Mouse (Mus musculus) C2C12 (cell line): ENCODE measurements around the gene Ppp4r2. TPM values are rescaled to one million over a fixed set of nuclear protein-coding genes. Genes with fewer than 3 reads are reported as not detected.
"Not testable (repeated sequence)": the region's sequence is repeated elsewhere in the genome, so short reads cannot be mapped to it uniquely, and the experiment has no call there.

Source experiments
- H3K27me3 ChIP-seq: one replicate; pipeline ENCODE4 v1.6.1; 2011; ENCODE audit not compliant: control insufficient read depth, insufficient read depth, insufficient read length
- H3K36me3 ChIP-seq: one replicate; pipeline ENCODE4 v1.6.1; 2011; ENCODE audit not compliant: control insufficient read depth, insufficient read depth
- H3K4me3 ChIP-seq: one replicate; pipeline ENCODE4 v1.5.1; 2011; ENCODE audit warnings: mild to moderate bottlenecking, control low read depth; ENCODE audit not compliant: poor library complexity, insufficient read depth, severe bottlenecking
- H3K79me2 ChIP-seq: one replicate; pipeline ENCODE4 v1.6.1; 2011; ENCODE audit not compliant: control insufficient read depth, insufficient read depth
- H3K79me3 ChIP-seq: one replicate; pipeline ENCODE4 v1.6.1; 2011; ENCODE audit warnings: low read depth, control low read depth
- H3ac ChIP-seq: one replicate; pipeline ENCODE3; 2011; ENCODE audit warnings: low read depth; ENCODE audit not compliant: control insufficient read depth, insufficient read length
- CEBPB ChIP-seq: IDR thresholded peaks from one replicate; pipeline ENCODE4 v1.6.1; 2011; ENCODE audit warnings: low read depth, mild to moderate bottlenecking, control low read depth, moderate library complexity
- CTCF ChIP-seq: IDR thresholded peaks from one replicate; pipeline ENCODE4 v1.5.1; 2011; ENCODE audit not compliant: control insufficient read depth, insufficient read depth, insufficient read length
- FOSL1 ChIP-seq: IDR thresholded peaks from one replicate; pipeline ENCODE4 v1.8.0; 2011; ENCODE audit warnings: mild to moderate bottlenecking, low read length; ENCODE audit not compliant: poor library complexity, insufficient read depth, severe bottlenecking
- MAX ChIP-seq: IDR thresholded peaks from one replicate; pipeline ENCODE4 v1.6.1; 2011; ENCODE audit warnings: mild to moderate bottlenecking, control low read depth
- MYOD1 ChIP-seq: IDR thresholded peaks from one replicate; pipeline ENCODE4 v1.6.1; 2011; ENCODE audit warnings: low read depth; ENCODE audit not compliant: control insufficient read depth, insufficient read length
- MYOG ChIP-seq: IDR thresholded peaks from one replicate; pipeline ENCODE4 v1.6.1; 2011; ENCODE audit not compliant: control insufficient read depth, insufficient read length; ENCODE audit errors: extremely low read depth
- USF1 ChIP-seq: IDR thresholded peaks from one replicate; pipeline ENCODE4 v1.6.1; 2011; ENCODE audit warnings: low read depth, mild to moderate bottlenecking, control low read depth, moderate library complexity
- polyA plus RNA-seq: library from polyadenylated mRNA; unstranded; fragments of >200 nt; fragmentation: generic; extraction: Trizol; gene quantifications from one replicate; pipeline ENCODE4 v1.2.1, GENCODE M21; 2012; ENCODE audit warnings: missing spikeins

Gene Ppp4r2
- polyA plus RNA-seq, 1 experiment: 20.9 TPM

DNA sequence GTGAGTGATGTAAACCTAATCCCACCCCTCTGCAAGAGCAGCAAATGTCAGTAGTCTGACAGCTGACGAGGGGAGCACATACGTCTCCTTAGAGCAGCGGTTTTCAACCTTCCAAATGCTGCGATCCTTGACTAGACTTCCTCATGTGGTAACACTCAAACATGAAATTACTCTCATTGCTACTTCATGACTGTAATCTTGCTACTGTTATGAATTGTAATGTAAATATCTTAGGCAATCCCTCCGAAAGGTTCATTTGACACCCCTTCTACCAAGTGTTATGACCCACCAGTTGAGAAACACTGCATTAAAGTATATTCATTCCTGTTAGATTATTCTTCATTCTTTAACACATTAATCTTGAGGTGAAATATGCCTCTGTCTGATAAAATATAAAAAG, 13.8 kb downstream of the Ppp4r2 start:
- TF ChIP-seq CTCF: no peak
- no peak for TF ChIP-seq MAX
- TF ChIP-seq USF1: no peak
- no peak for TF ChIP-seq MYOG
- TF ChIP-seq MYOD1: no peak
- TF ChIP-seq FOSL1: no peak
- TF ChIP-seq CEBPB: no peak
- H3K27me3 ChIP-seq: no peaks in the 10 kb centered on the region
- H3K79me3 ChIP-seq: peaks cover 96% of the 10 kb centered on the region
- H3ac ChIP-seq: no peak overlapping the region
- peaks cover 78% of the 10 kb centered on the region for H3K36me3 ChIP-seq
- no peak overlapping the region for H3K4me3 ChIP-seq
- peaks cover 100% of the 10 kb centered on the region for H3K79me2 ChIP-seq

DNA sequence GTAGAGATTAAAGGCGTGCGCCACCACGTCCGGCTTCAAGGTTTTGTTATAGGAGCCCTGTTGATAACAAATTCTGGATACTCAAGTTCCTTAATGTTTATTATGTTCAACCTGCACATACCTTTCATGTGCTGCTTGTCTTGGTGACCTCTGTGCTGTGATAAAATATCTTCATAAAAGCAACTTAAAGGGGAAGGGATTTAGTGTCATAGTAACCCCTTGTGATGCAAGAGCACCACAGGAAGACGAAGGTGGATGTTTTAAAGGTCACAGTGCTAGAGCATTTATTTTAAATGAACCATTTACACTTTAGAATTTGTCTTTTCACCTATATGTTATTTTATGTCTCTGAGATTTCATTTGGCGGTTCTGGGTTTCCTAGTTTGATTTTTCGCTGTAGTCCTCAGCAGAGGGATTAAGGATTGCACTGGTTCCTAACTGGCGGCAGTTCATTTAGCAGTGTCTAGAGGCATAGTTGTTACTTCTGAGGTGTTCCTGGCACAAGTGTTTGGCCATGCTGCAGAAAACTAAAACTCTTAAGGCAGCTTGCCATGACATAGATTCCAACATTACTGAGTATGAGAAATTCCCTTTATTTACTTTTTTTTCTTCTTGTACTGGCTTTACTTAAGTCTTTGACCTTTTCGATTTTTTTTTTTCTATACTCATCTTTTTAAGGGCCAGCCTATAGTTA, 15.4 kb downstream of the Ppp4r2 start:
- Histone ChIP-seq H3ac (no peak overlapping the region), H3K36me3 (peaks cover 76% of the 10 kb centered on the region), H3K79me2 (peaks cover 100% of the 10 kb centered on the region), H3K4me3 (no peak overlapping the region), H3K27me3 (no peaks in the 10 kb centered on the region), H3K79me3 (peaks cover 94% of the 10 kb centered on the region)
- no peak for TF ChIP-seq USF1
- TF ChIP-seq MYOD1: no peak
- no peak for TF ChIP-seq MYOG
- no peak for TF ChIP-seq CEBPB
- TF ChIP-seq MAX: no peak
- no peak for TF ChIP-seq FOSL1
- no peak for TF ChIP-seq CTCF

DNA sequence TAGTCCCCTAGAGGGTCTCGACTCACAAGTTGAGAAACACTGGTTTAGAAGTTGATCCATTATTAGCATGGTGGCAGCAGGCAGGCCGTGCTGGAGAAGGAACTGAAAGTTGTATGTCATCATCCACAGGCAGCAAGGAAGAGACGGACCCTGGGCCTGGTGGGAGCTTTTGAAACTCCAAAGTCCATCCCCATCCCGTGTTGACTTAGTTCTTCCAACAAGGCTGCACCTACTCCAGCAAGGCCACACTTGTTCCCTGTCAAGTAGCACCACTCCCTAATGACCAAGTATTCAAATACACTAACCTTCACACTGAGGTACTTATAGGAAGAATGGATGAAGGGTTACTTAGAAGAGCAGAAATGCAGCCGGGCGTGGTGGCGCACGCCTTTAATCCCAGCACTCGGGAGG, 17.3 kb downstream of the Ppp4r2 start:
- H3K79me3 ChIP-seq: peaks cover 92% of the 10 kb centered on the region
- H3K79me2 ChIP-seq: peaks cover 100% of the 10 kb centered on the region
- H3K27me3 ChIP-seq: no peaks in the 10 kb centered on the region
- peaks cover 76% of the 10 kb centered on the region for H3K36me3 ChIP-seq
- H3K4me3 ChIP-seq: no peak overlapping the region
- TF ChIP-seq MYOG (no peak), MYOD1 (no peak), USF1 (no peak), CEBPB (no peak), CTCF (no peak)
- H3ac ChIP-seq: no peak overlapping the region

DNA sequence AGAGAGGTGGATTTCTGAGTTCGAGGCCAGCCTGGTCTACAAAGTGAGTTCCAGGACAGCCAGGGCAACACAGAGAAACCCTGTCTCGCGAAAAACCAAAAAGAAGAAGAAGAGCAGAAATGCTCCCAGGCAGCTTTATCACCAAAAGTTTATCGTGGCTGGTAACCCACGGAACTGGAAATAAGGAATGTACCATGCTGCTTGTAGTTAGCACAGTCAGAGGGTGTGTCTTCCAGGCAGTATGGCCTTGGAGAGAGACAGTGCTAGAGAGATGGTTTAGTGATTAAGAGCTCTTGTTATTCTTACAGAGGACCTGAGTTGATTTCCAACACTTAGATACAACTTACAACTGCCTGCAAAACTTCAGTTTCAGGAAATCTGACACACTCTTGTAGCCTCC, 17.7 kb downstream of the Ppp4r2 start:
- Histone ChIP-seq H3K4me3 (no peak overlapping the region), H3ac (no peak overlapping the region), H3K79me3 (peaks cover 92% of the 10 kb centered on the region), H3K27me3 (no peaks in the 10 kb centered on the region), H3K79me2 (peaks cover 100% of the 10 kb centered on the region), H3K36me3 (peaks cover 79% of the 10 kb centered on the region)
- TF ChIP-seq CTCF (no peak), USF1 (no peak), CEBPB (no peak), MAX (no peak), MYOD1 (no peak), MYOG (no peak), FOSL1 (no peak)

DNA sequence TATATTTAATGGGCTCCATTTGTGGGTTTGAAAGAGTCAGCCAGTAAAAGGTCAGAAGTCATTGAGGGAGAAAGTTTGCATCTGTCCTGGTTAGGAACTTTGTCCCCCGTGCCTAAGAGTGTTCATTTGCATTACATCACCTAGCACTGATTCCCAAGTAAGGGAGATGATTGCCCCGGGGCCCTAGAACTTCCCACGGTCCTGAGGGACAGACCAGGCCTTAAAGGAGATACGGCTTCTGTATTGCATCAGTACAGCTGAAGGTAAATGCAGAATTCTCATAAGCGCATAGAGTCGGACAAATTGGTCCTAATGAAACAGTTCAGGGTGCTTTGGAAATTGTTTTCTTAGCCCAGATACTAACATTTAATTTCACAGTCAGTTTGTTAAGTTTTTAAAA, 31.9 kb downstream of the Ppp4r2 start:
- Histone ChIP-seq H3K79me2 (peaks cover 34% of the 10 kb centered on the region), H3ac (no peak overlapping the region), H3K36me3 (peaks cover 67% of the 10 kb centered on the region), H3K27me3 (no peaks in the 10 kb centered on the region), H3K4me3 (no peak overlapping the region), H3K79me3 (peaks cover 12% of the 10 kb centered on the region)
- TF ChIP-seq MYOD1: no peak
- no peak for TF ChIP-seq MYOG
- no peak for TF ChIP-seq USF1

DNA sequence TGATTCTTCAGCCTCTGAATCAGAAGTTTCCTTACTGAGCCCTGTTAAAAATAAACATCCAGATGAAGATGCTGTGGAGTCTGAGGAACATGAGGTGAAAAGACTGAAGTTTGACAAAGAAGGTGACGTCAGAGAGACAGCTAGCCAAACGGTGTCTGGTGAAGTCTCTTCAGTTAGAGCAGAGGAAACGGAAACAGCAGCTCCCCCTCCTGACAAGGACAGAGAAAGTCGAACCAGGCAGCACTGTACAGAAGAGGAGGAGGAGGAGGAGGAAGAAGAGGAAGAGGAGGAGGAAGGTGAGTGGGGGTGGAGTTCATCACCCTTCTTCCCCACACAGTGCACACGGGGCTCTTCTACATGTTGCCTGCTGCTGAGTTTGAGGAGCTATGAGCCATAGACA, 32.4 kb downstream of the Ppp4r2 start:
- peaks cover 62% of the 10 kb centered on the region for H3K36me3 ChIP-seq
- not testable (repeated sequence) for H3ac ChIP-seq, H3K4me3 ChIP-seq, H3K27me3 ChIP-seq, H3K79me3 ChIP-seq
- H3K79me2 ChIP-seq: peaks cover 29% of the 10 kb centered on the region

DNA sequence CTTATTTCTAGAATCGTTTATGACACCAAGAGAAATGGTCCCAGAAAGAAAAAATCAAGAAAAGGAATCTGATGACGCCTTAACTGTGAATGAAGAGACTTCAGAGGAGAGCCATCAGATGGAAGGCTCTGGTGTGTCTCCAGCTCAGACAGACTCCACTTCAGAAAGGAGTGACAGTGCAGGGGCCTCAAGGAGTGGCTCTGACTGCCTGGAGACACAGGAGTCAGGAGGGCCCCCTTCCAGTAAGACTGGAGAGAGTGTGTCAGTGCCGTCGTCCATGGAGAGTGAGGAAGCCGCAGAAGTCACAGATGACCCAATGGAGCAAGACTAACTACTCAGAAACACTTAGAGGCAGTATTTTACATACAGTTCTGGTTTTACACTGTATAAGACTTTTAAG, 32.8 kb downstream of the Ppp4r2 start:
- not testable (repeated sequence) for H3K79me3 ChIP-seq, H3K4me3 ChIP-seq
- H3K36me3 ChIP-seq: peaks cover 57% of the 10 kb centered on the region

More for the DNA sequence above, 32.8 kb downstream of the Ppp4r2 start:
- peaks cover 25% of the 10 kb centered on the region for H3K79me2 ChIP-seq
- H3ac ChIP-seq, H3K27me3 ChIP-seq: not testable (repeated sequence)
